Mouse (Mus musculus): Measurements from ENCODE around the gene Stard5.

Stard5 gene

DNA sequence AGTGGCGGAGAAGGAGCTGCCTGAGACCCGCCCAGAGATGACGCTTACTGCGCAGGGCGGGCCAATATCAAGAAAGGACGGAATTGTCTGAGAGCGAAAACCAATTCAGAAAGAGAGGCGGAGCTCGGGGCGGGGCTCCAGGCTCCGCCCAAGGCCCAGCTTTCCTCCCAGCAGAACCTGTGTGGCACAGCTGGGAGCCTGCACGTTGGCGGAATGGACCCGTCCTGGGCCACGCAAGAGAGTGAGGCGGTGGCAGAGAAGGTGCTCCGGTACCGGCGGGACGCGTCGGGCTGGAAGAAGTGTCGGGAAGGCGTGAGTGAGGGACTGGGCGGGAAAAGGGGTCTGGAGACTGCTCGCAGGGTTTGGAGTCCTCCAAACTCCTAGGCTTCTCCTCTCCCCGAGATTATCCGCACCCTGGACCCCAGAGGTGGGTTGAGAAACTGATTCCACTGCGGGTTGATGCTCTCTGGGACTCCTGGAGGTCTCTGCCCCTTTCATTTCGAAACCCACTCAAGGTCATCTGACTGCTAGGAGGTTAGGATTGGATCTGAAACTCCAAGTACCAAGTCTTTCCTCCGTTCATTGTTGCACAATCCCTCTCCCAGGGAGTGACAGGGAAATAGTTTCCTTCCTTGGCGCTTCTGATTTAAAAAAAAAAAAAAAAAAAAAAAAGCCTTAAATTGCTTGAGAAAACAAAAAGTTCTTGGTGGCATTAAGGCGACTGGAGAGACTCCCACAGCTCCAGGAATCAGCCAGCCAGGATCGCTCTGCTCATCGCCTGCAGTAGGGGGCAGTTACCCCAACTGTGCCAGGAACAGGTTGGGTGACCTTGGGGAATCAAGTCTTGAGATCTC, at the start of gene Stard5:
Gene Stard5 (plus strand): TSS at position 132 of the 854 bp plus-strand sequence.
- DNase-seq (ENCODE audit: low spot score) = peak; percentile 89

DNA sequence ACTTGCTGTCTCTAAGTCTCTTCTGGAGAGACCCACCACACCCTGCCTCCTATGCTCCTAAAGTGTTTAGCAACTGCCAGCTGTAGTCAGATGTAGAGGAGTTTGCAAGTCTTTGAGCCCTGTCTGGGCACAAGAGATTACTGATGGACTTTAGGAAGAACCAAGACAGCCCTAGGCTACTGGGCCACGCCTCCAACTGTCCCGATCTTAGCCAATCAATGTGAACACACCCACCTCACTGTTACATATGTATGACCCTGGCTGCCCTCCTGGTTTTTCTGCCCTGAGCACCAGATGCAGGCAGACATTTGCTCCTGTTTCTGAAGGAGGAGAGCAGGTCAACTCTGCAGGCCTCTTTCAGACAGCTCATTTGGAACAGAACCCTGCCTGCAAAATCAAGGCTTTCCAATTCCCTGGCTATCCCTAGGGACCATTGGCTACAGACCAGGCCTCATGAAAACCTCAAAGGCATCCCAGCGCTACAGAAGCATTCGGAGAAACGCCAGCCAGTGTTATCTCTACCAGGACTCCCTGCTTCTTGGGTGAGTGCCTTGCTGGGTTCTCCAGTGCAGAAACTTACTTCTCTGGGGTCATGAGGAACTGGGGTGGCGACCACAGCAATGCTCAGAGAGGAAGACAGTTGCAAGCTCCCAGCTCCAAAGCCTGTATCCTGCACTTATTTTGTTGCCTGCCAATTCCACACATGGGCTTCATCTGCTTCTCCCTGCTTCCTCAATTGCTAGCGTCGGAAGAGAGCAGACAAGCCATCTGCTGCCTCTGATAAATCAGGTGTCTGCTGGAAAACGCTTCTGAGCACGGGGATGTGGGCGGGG, 46.9 kb upstream of the Stard5 start, which contains the start of gene Tmc3:
Gene Tmc3 (plus strand): TSS at position 289 of the 833 bp plus-strand sequence.
- DNase-seq (ENCODE audit: low spot score) = peak; percentile 24

DNA sequence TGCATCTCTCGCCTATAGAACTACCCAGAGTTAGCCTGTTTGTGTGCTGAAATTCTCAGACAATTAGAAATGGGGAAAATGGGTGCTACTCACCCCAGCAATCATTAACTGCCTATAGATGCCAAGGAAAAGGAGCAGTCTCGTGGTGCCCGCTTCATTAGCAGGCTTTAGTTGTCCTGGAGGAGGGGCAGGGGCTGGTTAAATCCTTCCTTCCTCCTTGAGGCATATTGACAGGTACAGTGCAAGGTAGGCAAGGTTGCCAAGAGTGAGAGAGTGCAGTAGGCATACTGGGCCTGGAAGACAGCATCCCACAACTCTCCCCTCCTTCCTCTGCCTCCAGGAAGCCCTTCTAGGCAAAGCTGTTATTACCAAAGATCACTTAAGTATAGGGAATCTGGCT, 37.7 kb upstream of the Stard5 start:
- DNase-seq (ENCODE audit: low spot score) = no peak

DNA sequence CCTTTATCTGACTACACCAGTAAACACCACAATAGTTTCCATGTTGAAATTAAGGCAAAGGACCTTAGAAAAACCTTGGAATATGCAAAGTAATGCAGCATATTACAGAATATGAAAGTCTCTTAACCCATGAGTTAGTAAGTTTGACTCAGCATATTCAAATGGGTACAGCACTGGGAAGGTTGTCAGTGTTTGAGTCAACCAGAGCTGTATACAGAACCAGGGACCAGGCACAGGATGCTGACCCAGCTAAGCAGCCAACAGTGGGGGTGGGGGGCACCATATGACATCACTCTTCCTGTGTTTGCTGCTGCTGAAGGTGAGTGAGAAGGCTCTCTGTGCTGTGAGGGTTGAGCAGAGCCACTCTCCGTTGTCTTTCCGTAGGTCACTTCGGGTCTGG, 34.7 kb upstream of the Stard5 start:
- no peak for DNase-seq (ENCODE audit: low spot score)

DNA sequence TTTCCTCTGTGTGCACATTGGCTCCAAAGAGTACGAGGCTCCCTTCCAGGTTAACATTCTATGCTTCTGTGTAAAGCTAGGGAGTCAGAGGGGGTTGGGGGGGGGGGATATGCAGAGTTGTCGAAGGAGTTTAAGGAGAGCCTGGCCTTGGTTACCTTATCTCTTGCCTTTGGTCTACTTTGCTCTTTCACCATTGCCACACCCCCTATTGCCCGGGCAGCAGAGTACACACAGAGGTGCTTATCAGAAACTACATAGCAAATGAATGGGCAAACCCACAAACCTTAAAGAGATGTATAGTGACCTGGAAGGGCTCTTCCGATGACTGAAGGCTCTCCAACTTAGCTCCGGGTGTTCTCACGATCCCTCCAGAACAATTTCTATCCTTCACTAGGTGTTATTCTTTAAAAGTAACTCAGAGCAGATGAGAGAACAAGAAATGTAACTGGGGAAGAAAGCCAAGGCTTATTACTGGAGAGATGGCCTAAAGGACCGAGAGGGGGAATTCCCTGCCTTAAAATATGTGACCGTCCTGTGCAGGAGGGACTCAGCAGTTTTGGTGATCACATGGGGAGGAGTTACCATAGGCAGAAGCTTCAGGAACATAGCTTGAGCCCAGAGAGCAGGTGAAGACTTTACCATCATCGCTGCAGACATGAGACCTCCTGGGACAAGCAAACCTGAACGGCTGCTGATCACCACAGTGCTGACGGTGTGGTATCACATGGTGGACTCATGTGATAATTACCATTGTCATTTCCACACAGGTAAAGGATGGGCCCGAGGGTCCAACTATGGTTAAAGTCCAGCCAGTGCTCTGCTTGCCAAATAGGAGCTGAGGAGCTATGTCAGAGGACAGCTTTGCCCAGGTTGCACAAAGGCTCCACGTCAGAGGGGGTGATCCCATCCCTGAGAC, 32.5 kb upstream of the Stard5 start:
- DNase-seq (ENCODE audit: low spot score) = no peak

DNA sequence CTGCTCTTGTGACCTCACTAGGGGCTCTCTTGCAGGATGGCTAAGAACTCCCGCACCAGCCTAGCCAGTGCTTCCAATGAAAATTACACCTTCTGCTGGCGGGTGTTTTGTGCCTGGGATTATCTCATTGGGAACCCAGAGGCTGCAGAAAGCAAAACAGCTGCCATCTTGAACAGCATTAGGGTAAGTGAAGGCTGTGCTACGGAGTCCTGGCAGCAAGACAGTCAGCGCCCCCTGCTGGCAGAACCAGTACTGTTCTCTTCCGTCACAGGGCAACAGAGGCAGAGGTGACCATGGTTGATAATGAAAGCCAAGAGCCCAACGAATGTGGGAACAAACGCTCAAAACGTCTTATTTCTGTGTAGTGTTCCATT, 31.9 kb upstream of the Stard5 start:
- no peak for DNase-seq (ENCODE audit: low spot score)

DNA sequence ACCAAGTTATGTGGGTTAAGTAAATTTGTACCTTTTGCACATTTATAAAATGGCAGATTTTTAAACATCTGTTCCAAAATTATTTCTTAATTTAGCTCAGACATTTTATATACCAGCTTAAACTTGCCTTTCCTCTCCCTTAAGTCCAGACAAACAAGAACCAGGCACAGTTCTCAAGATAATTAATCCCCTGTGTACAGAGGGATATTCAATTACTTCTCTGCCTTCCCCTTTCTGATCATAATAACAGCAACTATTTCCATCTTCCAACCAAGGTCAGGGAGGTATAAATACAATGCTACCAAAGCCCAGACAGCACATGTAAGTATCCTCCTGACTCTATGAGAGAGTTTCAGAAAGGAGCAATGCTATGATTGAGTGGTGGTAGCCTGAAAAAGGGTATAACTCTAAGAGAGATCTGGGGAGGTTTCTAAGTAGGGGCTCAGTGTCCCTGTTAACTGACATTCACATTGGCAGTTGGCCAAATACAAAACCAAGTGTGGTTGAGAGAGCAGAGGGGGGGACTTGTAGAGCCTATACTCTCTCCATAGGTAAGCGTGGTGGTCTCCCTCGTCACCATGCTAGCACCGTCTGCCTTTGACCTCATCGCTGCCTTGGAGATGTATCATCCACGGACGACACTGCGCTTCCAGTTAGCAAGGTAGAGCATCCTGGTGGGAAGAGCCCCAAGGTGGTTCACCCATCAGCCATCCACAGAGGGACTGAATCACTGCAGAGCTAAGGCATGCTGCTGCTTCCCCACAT, 27.4 kb upstream of the Stard5 start:
- no peak for DNase-seq (ENCODE audit: low spot score)

DNA sequence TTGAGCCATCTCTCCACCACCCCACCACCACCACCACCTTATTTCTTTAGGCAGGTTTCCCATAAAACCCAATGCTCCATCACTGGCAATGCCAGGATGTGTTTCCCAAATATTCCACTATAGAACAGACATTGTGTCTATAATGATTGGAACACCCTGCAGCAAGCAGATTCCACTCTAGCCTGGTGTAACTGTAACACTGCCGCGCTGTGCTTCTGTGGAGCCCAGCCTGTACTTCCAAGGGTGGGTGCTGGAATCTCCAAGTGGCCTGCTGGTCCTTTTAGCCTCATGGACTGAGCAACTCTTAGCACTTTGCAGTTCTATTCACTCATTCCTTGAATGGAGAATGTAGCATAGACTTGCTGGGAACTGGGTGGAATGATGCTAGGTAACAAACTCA, 25.0 kb upstream of the Stard5 start:
- DNase-seq (ENCODE audit: low spot score) = no peak

DNA sequence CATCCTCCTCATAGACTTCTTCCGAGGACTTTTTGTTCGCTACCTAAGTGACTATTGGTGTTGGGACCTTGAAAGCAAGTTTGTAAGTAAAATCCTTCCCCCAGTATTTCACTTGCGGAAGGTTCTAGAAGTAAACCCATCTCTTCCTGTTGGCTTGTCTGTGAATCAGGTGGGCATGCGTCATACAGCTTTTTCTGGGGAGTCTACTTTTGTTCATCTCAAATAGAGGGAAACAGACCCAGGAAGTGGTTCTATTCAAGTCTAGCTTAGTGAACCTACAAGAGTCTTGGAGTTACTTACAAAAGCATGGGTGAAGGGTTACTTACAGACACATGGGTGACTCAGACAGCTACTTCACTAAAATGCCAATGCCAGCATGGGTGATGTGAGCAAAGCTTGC, 21.9 kb upstream of the Stard5 start:
- no peak for DNase-seq (ENCODE audit: low spot score)

DNA sequence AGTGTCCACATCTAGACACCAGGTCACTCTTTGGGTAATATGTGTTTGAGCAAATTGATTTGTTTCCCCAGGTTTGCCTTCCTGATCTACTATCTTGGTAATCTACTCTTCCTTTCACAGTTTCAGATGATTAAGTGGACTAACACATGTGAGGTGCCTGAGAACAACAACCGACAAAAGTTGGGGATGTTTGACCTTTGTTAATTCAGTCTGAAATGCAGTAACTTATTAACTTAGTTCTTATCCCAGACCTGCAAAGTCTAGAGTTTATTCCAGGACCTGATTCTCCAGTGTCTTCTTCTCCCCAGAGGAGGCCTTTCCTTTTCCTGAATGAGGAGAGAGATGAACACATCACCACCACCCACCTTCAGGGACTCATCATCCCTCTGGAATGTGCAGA, 19.9 kb upstream of the Stard5 start:
- no peak for DNase-seq (ENCODE audit: low spot score)

DNA sequence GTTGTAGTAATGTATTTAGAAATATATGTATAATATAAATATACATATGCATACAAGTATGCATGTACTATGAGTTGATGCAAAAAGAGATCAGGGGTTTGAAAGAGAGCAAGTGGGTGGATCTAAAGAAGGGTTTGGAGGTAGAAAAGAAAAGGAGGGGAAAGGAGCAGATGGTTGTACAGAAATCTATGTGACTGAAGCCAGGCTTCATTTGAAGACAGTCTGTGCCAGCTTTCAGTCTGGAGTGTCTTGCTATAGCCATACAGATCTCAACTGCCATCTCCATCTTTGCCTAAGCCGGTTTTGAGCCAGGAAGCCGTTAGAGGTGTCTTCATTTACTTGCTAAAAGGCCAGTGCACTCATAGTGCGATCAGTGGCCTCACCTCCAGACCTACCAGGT, 16.5 kb upstream of the Stard5 start:
- no peak for DNase-seq (ENCODE audit: low spot score)

DNA sequence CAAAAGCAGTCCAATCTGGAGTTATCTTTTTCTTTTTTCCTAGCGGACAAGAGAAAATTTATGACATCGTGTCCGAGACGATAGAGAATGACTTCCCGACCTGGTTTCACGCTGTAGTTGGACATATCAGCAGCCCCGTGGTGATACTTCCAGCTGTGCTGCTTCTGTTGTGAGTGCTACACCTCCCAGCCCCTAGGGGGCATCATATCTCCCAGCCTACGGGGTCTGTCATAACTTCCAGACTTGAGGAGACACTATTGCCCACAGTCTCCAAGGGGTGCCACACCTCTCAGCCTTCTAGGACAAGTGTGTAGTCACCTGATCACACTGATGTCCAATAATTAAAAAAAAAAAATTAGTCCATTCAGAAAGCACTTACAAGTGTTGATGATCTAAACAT, 15.9 kb upstream of the Stard5 start:
- DNase-seq (ENCODE audit: low spot score) = no peak

DNA sequence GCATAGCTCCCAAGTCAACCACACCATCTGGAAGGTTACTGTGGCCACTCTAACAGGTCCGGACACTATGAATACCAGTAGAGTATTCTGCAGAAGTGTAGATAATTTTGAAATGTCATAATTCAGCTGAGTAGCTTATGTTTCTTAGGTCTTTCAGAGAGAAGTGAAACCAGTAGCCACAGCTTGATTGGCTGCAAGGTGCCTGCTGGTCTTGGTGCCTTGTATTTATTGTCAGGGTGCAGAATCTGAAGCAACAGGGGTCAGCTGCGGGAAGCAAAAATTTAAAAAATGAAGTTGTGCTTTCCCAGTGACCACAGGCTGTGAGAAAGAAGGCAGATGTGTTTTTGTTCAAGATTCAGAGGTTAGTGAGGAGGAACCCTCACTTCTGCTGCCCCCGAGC, 15.5 kb upstream of the Stard5 start:
- no peak for DNase-seq (ENCODE audit: low spot score)

DNA sequence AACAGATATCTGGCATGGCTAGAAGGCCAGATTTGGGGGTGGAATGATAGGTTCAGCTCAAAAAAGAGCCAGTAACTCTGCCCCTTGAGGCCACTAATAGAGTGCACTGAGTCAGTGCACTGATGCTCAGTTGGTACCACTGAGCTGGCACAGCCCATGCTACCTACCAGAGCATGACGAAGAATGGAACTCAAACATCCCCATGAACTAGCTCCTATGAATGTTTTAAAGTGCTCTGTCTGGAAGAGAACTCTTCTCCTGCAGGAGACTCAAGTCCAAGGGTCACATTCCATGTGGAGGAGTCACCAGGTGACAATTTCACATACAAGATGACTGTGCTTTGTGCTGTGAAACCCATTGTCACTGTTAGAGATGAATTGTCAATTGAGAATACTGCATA, 13.1 kb upstream of the Stard5 start:
- DNase-seq (ENCODE audit: low spot score) = no peak

DNA sequence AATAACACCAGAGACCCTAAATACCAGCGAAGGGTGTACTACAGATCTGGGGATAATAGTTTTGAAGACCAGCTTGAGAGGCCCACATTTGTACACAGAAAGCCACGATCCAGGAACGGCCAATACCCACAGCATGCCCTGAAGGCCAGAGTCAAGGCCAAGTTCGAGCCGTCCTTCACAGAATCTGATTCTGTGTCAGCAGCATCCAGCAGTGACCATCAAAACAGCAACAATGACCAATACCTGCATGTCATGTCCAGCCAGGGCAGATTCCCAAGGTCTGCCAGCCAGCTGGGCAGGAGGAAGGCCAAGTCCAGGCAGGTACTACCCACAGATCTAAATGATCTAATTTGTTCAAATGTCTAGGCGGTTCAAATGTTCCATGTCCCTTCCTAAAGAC, 9.2 kb upstream of the Stard5 start:
- DNase-seq (ENCODE audit: low spot score) = no peak

DNA sequence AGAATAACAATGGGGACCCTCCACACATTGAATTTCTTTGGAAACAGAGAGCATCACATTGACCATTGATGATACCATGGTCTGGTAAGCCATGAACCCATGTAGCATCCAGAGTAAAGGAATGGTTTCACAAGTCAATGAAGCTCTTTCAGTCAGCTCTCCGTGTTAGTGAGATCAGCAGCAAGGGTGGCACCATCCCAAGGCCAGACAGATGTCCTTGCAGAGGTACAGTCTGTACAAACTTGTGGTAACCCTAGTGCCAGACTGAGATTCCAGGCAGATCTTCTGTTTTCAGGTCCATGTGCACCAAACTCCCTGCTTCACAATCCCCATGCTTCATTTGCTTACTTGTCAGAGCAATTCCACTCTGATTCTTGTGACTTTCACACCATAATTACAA, 7.7 kb upstream of the Stard5 start:
- DNase-seq (ENCODE audit: low spot score) = no peak

DNA sequence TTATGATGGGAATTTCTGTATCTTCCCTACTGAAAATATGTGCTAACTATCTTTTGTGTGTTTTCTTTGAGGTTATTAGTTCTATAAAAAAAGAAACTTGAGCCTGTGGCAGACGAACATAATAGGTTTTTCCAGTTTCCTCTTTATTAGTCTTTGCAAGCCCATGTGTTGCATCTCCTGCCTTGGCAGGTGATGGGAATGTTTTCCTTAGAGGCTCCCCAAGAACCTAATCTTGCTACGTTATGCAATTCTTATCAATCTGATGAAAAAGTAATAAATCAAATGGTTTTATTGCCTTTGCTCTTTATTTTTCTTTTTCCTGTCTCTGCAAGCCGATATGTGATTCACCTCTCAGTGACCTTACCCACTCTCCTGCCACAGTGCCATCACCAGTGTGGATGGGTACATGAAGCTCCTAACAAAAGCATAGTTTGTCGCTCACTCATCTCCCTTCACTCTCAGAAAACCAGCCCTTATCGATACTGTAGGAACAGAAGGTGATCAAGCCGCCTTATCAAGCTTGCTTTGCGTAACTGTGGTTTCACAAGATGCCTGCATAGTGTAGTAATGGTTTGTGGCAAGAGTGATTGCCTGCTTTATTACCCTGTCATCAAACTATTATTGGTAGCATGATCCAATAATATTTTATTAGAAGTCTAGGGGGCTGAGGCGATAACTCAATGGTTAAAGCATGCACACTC, 5.1 kb upstream of the Stard5 start:
- no peak for DNase-seq (ENCODE audit: low spot score)

DNA sequence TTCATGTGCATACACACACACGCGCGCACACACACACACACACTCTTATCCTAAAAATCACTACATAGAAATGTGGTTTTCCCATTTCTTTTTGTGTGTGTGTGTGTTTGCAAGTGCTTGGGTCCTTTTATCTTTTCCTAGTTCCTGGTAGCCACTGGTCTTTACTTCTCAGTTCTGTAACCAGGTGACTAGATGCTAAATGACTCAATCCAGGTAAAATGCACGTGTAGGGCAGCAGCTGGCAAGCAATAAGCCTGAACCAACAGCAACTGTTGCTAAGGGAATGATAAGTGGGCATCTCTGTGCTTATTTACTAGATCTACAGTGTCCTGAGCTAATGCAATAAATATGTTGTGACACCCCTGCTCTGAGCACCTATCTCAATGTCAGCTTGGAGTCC, 4.4 kb upstream of the Stard5 start:
- DNase-seq (ENCODE audit: low spot score) = no peak

DNA sequence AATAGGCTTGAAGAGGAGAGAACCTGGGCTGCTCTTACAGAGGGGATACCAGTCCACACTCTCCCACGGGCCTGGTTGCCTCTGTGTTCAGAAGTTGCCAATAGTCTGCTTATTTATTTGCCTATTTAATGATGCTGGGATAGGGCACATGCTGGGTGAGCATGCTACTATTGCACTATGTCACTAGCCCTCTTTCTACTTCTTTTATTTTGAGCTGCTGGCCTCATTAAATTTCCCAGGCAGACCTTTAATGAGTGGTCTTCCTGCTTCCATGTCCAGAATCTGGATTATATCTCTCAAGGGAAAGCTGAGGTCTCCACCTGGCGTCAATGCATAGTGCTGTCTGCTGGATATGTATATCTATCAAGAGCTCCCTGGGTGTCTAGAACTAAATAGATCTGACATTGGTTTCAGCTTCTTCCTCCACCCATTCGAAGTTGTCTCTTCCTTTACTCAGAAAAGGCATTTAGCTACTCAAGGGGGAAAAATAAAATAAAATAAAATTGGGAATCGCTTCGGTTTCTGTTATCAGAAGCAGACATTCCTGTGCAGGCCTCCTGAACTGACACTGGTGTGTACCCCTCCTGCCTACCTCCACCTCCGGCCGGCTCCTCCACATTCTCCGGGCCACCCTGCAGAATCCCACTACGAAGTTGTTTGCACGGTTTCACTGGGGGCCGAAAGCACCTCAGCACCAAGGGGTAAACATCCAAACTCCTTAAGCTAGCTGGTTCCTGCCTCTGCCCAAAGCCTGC, 509 bp upstream of the Stard5 start:
- peak; percentile 22 for DNase-seq (ENCODE audit: low spot score)

DNA sequence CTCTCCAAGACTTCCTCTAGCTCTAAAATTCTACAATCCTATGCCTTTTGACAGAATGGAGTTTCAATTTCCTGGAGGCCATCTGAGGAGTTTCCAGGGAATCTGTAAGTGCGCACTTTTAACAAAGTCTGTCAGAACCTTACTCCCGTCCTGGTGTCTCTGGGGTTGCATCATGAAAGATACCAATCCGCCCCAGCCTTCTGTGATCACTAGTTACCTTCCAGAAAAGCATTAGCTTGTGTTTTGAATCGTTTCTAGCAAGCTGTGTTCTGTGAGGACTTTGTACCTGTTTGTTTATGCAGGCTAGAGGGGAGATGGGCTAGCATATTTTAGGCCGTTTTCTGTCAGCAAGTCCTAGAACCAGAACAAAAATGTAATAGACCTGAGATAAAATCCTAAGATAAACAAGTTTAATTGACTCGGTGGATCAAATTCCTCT, 942 bp downstream of the Stard5 start:
- DNase-seq (ENCODE audit: low spot score) = no peak
